Mouse (Mus musculus) gastrocnemius, adult 18-20 months (tissue): ENCODE measurements around the gene Tdrkh. TPM values are rescaled to one million over a fixed set of nuclear protein-coding genes. Genes with fewer than 3 reads are reported as not detected.

Source experiments
- DNase-seq: peaks from one replicate; pipeline ENCODE4 v3.0.0; 2021; ENCODE audit warnings: low spot score
- long read RNA-seq, 2 experiments: library from polyadenylated mRNA; stranded (forward); transcript quantifications; one replicate each; pipeline ENCODE4 v2.0.0; 2021
- total RNA-seq, 2 experiments: library from RNA; stranded (reverse); gene quantifications; 2 replicates each; pipeline ENCODE4 v1.2.3; 2021

The Tdrkh gene
- 1 to 10 TPM; 5.2 to 7.0 TPM for total RNA-seq
- long read RNA-seq, experiment 1, full-length matches to known transcripts, result 3 of 4 reads
- long read RNA-seq, experiment 1, partial matches to known transcripts, result 0 of 4 reads
- long read RNA-seq, experiment 1, other reads (novel, unspliced or antisense), result 1 of 4 reads
- long read RNA-seq, experiment 2, partial matches to known transcripts, result 0 of 5 reads
- long read RNA-seq, experiment 2, other reads (novel, unspliced or antisense), result 3 of 5 reads

GRCm38 (mm10) chr3:94413031-94413679 is at the start of gene Tdrkh:
Tdrkh (plus strand) TSS chr3:94413273.
- peak; percentile 95 for DNase-seq

GRCm38 (mm10) chr3:94363291-94364153 is 49.6 kb upstream of the Tdrkh start:
- peak; percentile 28 for DNase-seq

GRCm38 (mm10) chr3:94364154-94364526 is 48.9 kb upstream of the Tdrkh start:
- no peak for DNase-seq

GRCm38 (mm10) chr3:94366761-94367160 is 46.3 kb upstream of the Tdrkh start:
- peak; percentile 81 for DNase-seq

GRCm38 (mm10) chr3:94367511-94367910 is 45.6 kb upstream of the Tdrkh start:
- no peak for DNase-seq

- no peak for DNase-seq
These were observed 44.4 kb upstream of the Tdrkh start for GRCm38 (mm10) chr3:94368631-94369030.

GRCm38 (mm10) chr3:94369709-94370108 is 43.4 kb upstream of the Tdrkh start:
- no peak for DNase-seq

GRCm38 (mm10) chr3:94371637-94372036 is 41.4 kb upstream of the Tdrkh start:
- peak; percentile 86 for DNase-seq

- peak; percentile 14 for DNase-seq
These were observed 41.0 kb upstream of the Tdrkh start for GRCm38 (mm10) chr3:94372038-94372437.

GRCm38 (mm10) chr3:94372641-94373040 is 40.4 kb upstream of the Tdrkh start, which contains the start of gene Rorc:
Rorc (plus strand) TSS chr3:94372794.
- peak; percentile 76 for DNase-seq

GRCm38 (mm10) chr3:94373090-94373489 is 40.0 kb upstream of the Tdrkh start:
- DNase-seq, result peak; percentile 19

GRCm38 (mm10) chr3:94373597-94374011 is 39.5 kb upstream of the Tdrkh start:
- peak; percentile 81 for DNase-seq

GRCm38 (mm10) chr3:94374636-94375035 is 38.4 kb upstream of the Tdrkh start:
- DNase-seq, result peak; percentile 47

- no peak for DNase-seq
These were observed 37.9 kb upstream of the Tdrkh start for GRCm38 (mm10) chr3:94375146-94375545.

GRCm38 (mm10) chr3:94375861-94376260 is 37.2 kb upstream of the Tdrkh start:
- DNase-seq, result no peak

- DNase-seq, result no peak
These were observed 35.8 kb upstream of the Tdrkh start for GRCm38 (mm10) chr3:94377028-94377923.

- no peak for DNase-seq
These were observed 33.1 kb upstream of the Tdrkh start for GRCm38 (mm10) chr3:94379831-94380510.

GRCm38 (mm10) chr3:94382308-94382707 is 30.8 kb upstream of the Tdrkh start:
- no peak for DNase-seq

GRCm38 (mm10) chr3:94383476-94383875 is 29.6 kb upstream of the Tdrkh start:
- DNase-seq, result no peak

- DNase-seq, result no peak
These were observed 26.4 kb upstream of the Tdrkh start for GRCm38 (mm10) chr3:94386671-94387070.

- no peak for DNase-seq
These were observed 25.7 kb upstream of the Tdrkh start for GRCm38 (mm10) chr3:94387391-94387790.
